Mouse (Mus musculus) hindbrain, embryonic 11.5 days (tissue): Measurements from ENCODE around the gene Asxl1. TPM values are rescaled to one million over a fixed set of nuclear protein-coding genes. Genes with fewer than 3 reads are reported as not detected.

Source experiments
- ATAC-seq: fragments of 200-750 bp; cut with Nextera tagmentation; 2 replicates; pipeline ENCODE4 v1.8.0; 2017; ENCODE audit warnings: mild to moderate bottlenecking, moderate TSS enrichment, moderate library complexity; ENCODE audit not compliant: low FRiP score
- DNase-seq: peaks from one replicate; pipeline ENCODE4 v3.0.0-alpha.2; 2015; ENCODE audit warnings: low spot score
- H3K27ac ChIP-seq: fragments of 300-500 bp; sonication (generic); 2 replicates; pipeline ENCODE4 v1.5.1; 2014; ENCODE audit warnings: mild to moderate bottlenecking, low read depth, low read length
- H3K27me3 ChIP-seq: fragments of 300-500 bp; sonication (generic); 2 replicates; pipeline ENCODE4 v1.6.1; 2014; ENCODE audit warnings: mild to moderate bottlenecking, low read length, moderate library complexity, mixed read lengths; ENCODE audit not compliant: control insufficient read depth, insufficient read depth
- H3K36me3 ChIP-seq: fragments of 300-500 bp; sonication (generic); 2 replicates; pipeline ENCODE4 v1.6.1; 2014; ENCODE audit warnings: mild to moderate bottlenecking, low read length, moderate library complexity, mixed read lengths; ENCODE audit not compliant: control insufficient read depth, insufficient read depth
- H3K4me1 ChIP-seq: fragments of 300-500 bp; sonication (generic); replicated peaks from 2 replicates; pipeline ENCODE4 v1.6.1; 2014; ENCODE audit warnings: low read length, mixed read lengths; ENCODE audit not compliant: control insufficient read depth, insufficient read depth
- H3K4me2 ChIP-seq: fragments of 300-500 bp; sonication (generic); replicated peaks from 2 replicates; pipeline ENCODE4 v1.6.1; 2014; ENCODE audit warnings: mild to moderate bottlenecking, low read depth, low read length
- H3K4me3 ChIP-seq: fragments of 300-500 bp; sonication (generic); 2 replicates; pipeline ENCODE4 v1.5.1; 2014; ENCODE audit warnings: low read depth, low read length
- H3K9ac ChIP-seq: fragments of 300-500 bp; sonication (generic); 2 replicates; pipeline ENCODE4 v1.6.1; 2014; ENCODE audit warnings: low read depth, low read length
- H3K9me3 ChIP-seq: fragments of 300-500 bp; sonication (generic); 2 replicates; pipeline ENCODE4 v1.6.1; 2016; ENCODE audit warnings: low read length; ENCODE audit not compliant: control insufficient read depth
- WGBS: fragments of 180-500 bp; shearing (Covaris S2); extraction: QIAGEN DNeasy Blood & Tissue Kit; methylation state at CpG from one replicate; pipeline ENCODE4 v1.1.7; 2014; 5-methylcytosine and 5-hydroxymethylcytosine counted together
- polyA plus RNA-seq: library from polyadenylated mRNA; unstranded; fragments of >200 nt; fragmentation: Nextera tagmentation; extraction: Ambion mirVana; gene quantifications from 2 replicates; pipeline ENCODE4 v1.2.1, GENCODE M21; 2014

Asxl1 gene
- polyA plus RNA-seq, 1 experiment from 2014 or later: 21.0 TPM

GRCm38 (mm10) chr2:153414607-153415006, 69.0 kb downstream of the Asxl1 start:
- peaks cover 18% of the 10 kb centered on the region for H3K36me3 ChIP-seq
- WGBS: 36% methylated on average over 2 of the region's 2 CpGs

GRCm38 (mm10) chr2:153417841-153418240, 72.2 kb downstream of the Asxl1 start:
- DNase-seq (no peak), ATAC-seq (no peak)
- 96% methylated on average over 12 of the region's 12 CpGs for WGBS
- Histone ChIP-seq H3K9ac (no peak overlapping the region), H3K36me3 (peaks cover 11% of the 10 kb centered on the region), H3K4me3 (no peak overlapping the region), H3K4me1 (0 out of 2 replicates have a peak, but pooled peaks cover 3% of the 10 kb centered on the region), H3K4me2 (no peak overlapping the region), H3K27ac (no peak overlapping the region), H3K27me3 (no peaks in the 10 kb centered on the region), H3K9me3 (no peaks in the 10 kb centered on the region)

More at GRCm38 (mm10) chr2:153414607-153415006, 69.0 kb downstream of the Asxl1 start:
- Histone ChIP-seq H3K27me3 (no peaks in the 10 kb centered on the region), H3K9ac (no peak overlapping the region), H3K4me1 (no peaks in the 10 kb centered on the region), H3K4me3 (no peak overlapping the region), H3K9me3 (no peaks in the 10 kb centered on the region), H3K27ac (no peak overlapping the region), H3K4me2 (no peak overlapping the region)
- DNase-seq (no peak), ATAC-seq (no peak)

DNA sequence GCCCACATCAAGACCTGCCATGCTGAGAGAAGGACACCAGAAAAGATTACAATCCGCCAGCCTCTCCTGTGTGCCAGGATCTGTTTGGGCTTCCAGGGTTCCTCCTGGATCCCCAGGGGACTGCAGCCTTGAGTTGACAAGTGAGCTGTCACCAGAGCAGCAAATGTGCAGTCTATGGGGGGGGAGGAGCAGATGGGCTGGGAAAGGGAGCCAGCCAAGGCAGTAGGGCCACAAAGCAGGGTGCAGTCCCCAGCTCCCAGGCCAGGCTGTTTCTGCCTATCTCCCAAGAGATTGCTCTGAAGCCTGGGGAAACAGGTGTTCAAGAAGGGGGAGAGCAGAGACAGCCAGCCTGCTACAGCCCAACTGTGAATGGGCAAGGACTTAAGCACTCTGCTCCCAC, 72.8 kb downstream of the Asxl1 start:
- ATAC-seq: no peak
- Histone ChIP-seq H3K36me3 (peaks cover 11% of the 10 kb centered on the region), H3K27me3 (no peaks in the 10 kb centered on the region), H3K4me1 (0 out of 2 replicates have a peak, but pooled peaks cover 3% of the 10 kb centered on the region), H3K4me2 (no peak overlapping the region), H3K9ac (no peak overlapping the region), H3K9me3 (no peaks in the 10 kb centered on the region), H3K27ac (no peak overlapping the region), H3K4me3 (no peak overlapping the region)
- 83% methylated on average over 1 of the region's 1 CpGs for WGBS
- no peak for DNase-seq

GRCm38 (mm10) chr2:153421233-153421632, 75.6 kb downstream of the Asxl1 start:
- Histone ChIP-seq H3K4me3 (no peak overlapping the region), H3K9me3 (no peaks in the 10 kb centered on the region), H3K27ac (no peak overlapping the region), H3K36me3 (peaks cover 9% of the 10 kb centered on the region), H3K9ac (no peak overlapping the region), H3K4me1 (peaks cover 11% of the 10 kb centered on the region), H3K27me3 (no peaks in the 10 kb centered on the region), H3K4me2 (no peak overlapping the region)
- DNase-seq (peak; percentile 34), ATAC-seq (no peak)

DNA sequence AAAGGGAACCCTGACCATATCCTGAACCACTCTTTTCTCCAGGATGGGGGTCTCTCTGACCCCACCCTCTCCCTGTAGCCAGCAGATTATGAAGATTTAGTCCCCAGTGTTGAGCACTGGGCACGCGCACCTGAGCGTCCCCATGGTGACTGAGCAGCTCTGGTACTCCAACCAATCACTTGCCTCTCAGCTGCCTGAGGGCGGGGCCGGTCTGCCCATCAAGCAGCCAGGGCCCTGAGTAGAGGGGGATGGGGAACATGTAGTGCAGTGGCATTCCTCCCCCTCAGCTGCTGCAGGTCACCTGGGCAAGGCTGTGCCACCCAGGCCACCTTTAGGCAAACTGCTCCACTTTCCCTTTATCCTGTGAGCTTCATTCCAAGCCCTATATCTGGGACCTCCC, 76.4 kb downstream of the Asxl1 start:
- 13% methylated on average over 5 of the region's 5 CpGs for WGBS
- Histone ChIP-seq H3K9me3 (no peaks in the 10 kb centered on the region), H3K4me3 (no peak overlapping the region), H3K36me3 (peaks cover 8% of the 10 kb centered on the region), H3K27ac (no peak overlapping the region), H3K4me1 (peaks cover 14% of the 10 kb centered on the region), H3K27me3 (no peaks in the 10 kb centered on the region), H3K4me2 (no peak overlapping the region), H3K9ac (no peak overlapping the region)
- ATAC-seq (peak; percentile 71), DNase-seq (peak; percentile 44)

- Histone ChIP-seq H3K27ac (no peak overlapping the region), H3K4me1 (peaks cover 15% of the 10 kb centered on the region), H3K9ac (no peak overlapping the region), H3K27me3 (no peaks in the 10 kb centered on the region), H3K4me3 (no peak overlapping the region), H3K9me3 (no peaks in the 10 kb centered on the region), H3K4me2 (no peak overlapping the region), H3K36me3 (no peaks in the 10 kb centered on the region)
- no peak for ATAC-seq
- no peak for DNase-seq
- WGBS: 93% methylated on average over 3 of the region's 3 CpGs
These were observed 77.5 kb downstream of the Asxl1 start for GRCm38 (mm10) chr2:153423113-153423512.

DNA sequence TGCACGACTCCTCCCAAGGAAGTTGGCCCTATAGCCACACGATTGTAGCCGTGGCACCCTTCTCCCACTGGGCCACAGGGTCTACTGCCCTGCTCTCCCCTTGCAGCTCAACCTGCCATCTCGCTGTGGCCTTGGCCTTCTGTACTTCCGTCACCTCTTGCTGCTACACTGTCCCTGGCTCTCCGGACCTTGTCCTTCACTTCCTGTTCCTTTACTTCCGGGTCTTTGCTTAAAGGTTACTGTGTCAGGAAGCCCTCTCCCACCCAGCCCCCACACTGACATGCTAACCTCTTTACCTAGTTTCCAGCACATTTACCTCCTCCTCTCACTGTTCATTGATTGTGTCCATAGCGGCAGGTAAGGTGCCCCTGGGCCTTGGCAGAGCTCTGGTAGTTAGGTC, 78.9 kb downstream of the Asxl1 start:
- no peak for DNase-seq
- H3K27me3 ChIP-seq: no peaks in the 10 kb centered on the region
- H3K36me3 ChIP-seq: no peaks in the 10 kb centered on the region
- 91% methylated on average over 8 of the region's 8 CpGs for whole genome bisulfite sequencing
- H3K9ac ChIP-seq: no peak overlapping the region
- no peak overlapping the region for H3K4me2 ChIP-seq
- H3K27ac ChIP-seq: 0 out of 2 replicates have a peak overlapping the region, but pooled peaks have one; percentile 11
- peaks cover 15% of the 10 kb centered on the region for H3K4me1 ChIP-seq
- H3K4me3 ChIP-seq: no peak overlapping the region
- H3K9me3 ChIP-seq: no peaks in the 10 kb centered on the region
- ATAC-seq: no peak

GRCm38 (mm10) chr2:153425124-153425844, 79.7 kb downstream of the Asxl1 start:
- 83% methylated on average over 4 of the region's 4 CpGs for whole genome bisulfite sequencing
- no peaks in the 10 kb centered on the region for H3K9me3 ChIP-seq
- H3K4me1 ChIP-seq: peaks cover 15% of the 10 kb centered on the region
- H3K27ac ChIP-seq: peak overlapping the region; percentile 63
- ATAC-seq: no peak
- no peaks in the 10 kb centered on the region for H3K36me3 ChIP-seq
- H3K9ac ChIP-seq: no peak overlapping the region
- no peaks in the 10 kb centered on the region for H3K27me3 ChIP-seq
- DNase-seq: no peak
- no peak overlapping the region for H3K4me2 ChIP-seq
- no peak overlapping the region for H3K4me3 ChIP-seq

DNA sequence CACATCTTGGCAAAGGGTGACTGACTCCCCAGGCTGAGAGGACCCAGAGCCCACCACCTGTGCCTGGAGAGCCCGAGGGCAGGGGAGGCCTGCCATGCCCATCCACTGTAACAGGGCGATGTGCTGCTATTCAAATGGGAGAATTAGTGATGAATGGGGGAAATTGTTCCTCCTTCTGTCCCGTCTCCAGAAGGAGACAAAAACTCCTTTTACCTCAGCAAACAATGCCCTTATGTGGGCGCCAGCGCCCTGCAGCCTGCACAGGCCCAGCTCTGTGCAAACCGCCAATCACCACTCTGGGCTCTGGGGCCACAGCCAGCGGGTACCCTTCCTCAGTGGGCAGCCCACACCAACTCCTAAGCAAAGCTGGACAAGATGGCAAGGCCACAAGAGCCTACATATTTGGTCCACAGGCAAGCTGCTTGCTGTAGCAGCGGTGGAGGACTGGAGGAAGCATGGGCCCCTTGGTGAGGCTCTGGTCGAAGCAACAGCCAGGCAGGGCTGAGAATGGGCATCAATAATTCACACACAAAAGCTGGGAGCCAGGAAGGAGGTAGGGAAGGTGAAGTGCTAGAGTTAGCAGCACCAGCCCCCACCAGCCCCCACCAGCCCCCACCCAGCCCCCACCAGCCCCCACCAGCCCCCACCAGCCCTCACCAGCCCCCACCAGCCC, 80.5 kb downstream of the Asxl1 start:
- H3K4me3 ChIP-seq: no peak overlapping the region
- peak; percentile 58 for DNase-seq

More for the DNA sequence above, 80.5 kb downstream of the Asxl1 start:
- Histone ChIP-seq H3K9me3 (no peaks in the 10 kb centered on the region), H3K27me3 (no peaks in the 10 kb centered on the region), H3K4me2 (no peak overlapping the region), H3K27ac (peak overlapping the region; percentile 80), H3K4me1 (peaks cover 15% of the 10 kb centered on the region), H3K36me3 (no peaks in the 10 kb centered on the region), H3K9ac (no peak overlapping the region)
- WGBS: 29% methylated on average over 9 of the region's 9 CpGs
- ATAC-seq: peak; percentile 87
